Mouse (Mus musculus): ENCODE data around the gene Fdxacb1. TPM values are rescaled to one million over a fixed set of nuclear protein-coding genes. Genes with fewer than 3 reads are reported as not detected.

The Fdxacb1 gene
- polyA plus RNA-seq, 1 experiment from 2014 or later: 7.6 TPM

DNA sequence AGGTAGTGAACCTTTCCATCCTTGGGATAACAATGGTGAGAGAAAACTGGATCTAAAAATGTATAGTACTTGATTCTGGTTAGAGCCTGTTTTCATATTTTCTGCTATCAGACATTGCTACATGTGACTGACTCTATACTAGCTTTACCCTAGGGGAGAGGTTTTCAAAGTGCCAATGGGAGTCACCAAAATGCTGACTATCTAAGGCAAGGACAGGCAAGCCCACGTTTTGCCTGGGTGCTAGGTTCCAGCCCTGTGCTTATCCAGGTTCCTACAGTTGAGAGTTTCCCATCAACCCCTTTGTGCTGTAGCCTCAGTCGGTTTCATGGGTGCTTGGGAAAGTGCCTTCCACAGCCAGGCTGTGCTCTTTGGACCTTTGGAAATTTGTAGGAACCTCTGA lies 43.7 kb downstream of the Fdxacb1 start:
- Histone ChIP-seq H3K27me3 (no peaks in the 10 kb centered on the region), H3K27ac (no peak overlapping the region), H3K4me1 (replicated peaks) (no peaks in the 10 kb centered on the region), H3K4me3 (no peak overlapping the region), H3K9ac (no peak overlapping the region), H3K36me3 (peaks cover 31% of the 10 kb centered on the region), H3K4me2 (no peak overlapping the region), H3K9me3 (replicated peaks) (no peaks in the 10 kb centered on the region)
- no peak for ATAC-seq (replicated peaks; ENCODE audit: insufficient number of reproducible peaks, insufficient read depth, low FRiP score, low read depth)
- 79% methylated on average over 2 of the region's 2 CpGs for WGBS

GRCm38 (mm10) chr9:50813796-50814195 lies 45.8 kb downstream of the Fdxacb1 start:
- H3K27ac ChIP-seq: no peak overlapping the region
- H3K4me1 ChIP-seq (replicated peaks): no peaks in the 10 kb centered on the region
- no peak overlapping the region for H3K4me2 ChIP-seq
- H3K9me3 ChIP-seq (replicated peaks): no peaks in the 10 kb centered on the region
- 88% methylated on average over 5 of the region's 5 CpGs for WGBS
- peaks cover 37% of the 10 kb centered on the region for H3K36me3 ChIP-seq
- no peaks in the 10 kb centered on the region for H3K27me3 ChIP-seq
- H3K9ac ChIP-seq: no peak overlapping the region
- H3K4me3 ChIP-seq: no peak overlapping the region
- ATAC-seq (replicated peaks; ENCODE audit: insufficient number of reproducible peaks, insufficient read depth, low FRiP score, low read depth): no peak

GRCm38 (mm10) chr9:50815666-50816065 lies 47.6 kb downstream of the Fdxacb1 start:
- Histone ChIP-seq H3K4me2 (no peak overlapping the region), H3K9me3 (replicated peaks) (no peaks in the 10 kb centered on the region), H3K9ac (no peak overlapping the region), H3K4me1 (replicated peaks) (no peaks in the 10 kb centered on the region), H3K36me3 (peaks cover 25% of the 10 kb centered on the region), H3K27ac (no peak overlapping the region), H3K27me3 (no peaks in the 10 kb centered on the region), H3K4me3 (no peak overlapping the region)
- ATAC-seq (replicated peaks; ENCODE audit: insufficient number of reproducible peaks, insufficient read depth, low FRiP score, low read depth): no peak
- 94% methylated on average over 4 of the region's 4 CpGs for WGBS

- Histone ChIP-seq H3K4me1 (replicated peaks) (no peaks in the 10 kb centered on the region), H3K36me3 (peaks cover 25% of the 10 kb centered on the region), H3K27ac (no peak overlapping the region), H3K9ac (no peak overlapping the region), H3K27me3 (no peaks in the 10 kb centered on the region), H3K9me3 (replicated peaks) (no peaks in the 10 kb centered on the region), H3K4me2 (no peak overlapping the region), H3K4me3 (no peak overlapping the region)
- ATAC-seq (replicated peaks; ENCODE audit: insufficient number of reproducible peaks, insufficient read depth, low FRiP score, low read depth): no peak
- WGBS: 84% methylated on average over 1 of the region's 1 CpGs
Measured at GRCm38 (mm10) chr9:50816512-50816911, 48.5 kb downstream of the Fdxacb1 start.

GRCm38 (mm10) chr9:50818050-50818449 lies 50.0 kb downstream of the Fdxacb1 start:
- Histone ChIP-seq H3K4me2 (no peak overlapping the region), H3K9me3 (replicated peaks) (no peaks in the 10 kb centered on the region), H3K4me3 (no peak overlapping the region), H3K27me3 (no peaks in the 10 kb centered on the region), H3K9ac (no peak overlapping the region), H3K4me1 (replicated peaks) (no peaks in the 10 kb centered on the region), H3K36me3 (peaks cover 25% of the 10 kb centered on the region), H3K27ac (no peak overlapping the region)
- ATAC-seq (replicated peaks; ENCODE audit: insufficient number of reproducible peaks, insufficient read depth, low FRiP score, low read depth): no peak
- 80% methylated on average over 6 of the region's 6 CpGs for WGBS

DNA sequence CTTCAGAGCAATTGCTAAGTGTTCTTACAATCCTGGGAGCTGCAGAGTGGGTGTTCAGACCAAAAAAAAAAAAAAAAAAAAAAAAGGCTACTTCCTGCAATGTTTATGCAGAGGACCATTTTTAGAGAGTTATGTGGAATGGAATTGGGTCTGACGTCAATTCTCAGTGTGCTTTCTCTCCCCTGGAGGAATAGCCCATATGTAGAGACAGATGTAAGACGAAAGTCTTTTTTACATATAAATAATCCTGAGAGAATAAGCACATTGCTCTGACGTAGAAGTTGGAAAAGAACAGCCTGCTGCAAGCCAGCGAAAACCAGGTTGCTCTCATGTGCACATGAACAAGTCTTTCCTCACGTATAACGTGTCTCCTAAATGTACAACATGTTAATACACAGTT lies 51.7 kb downstream of the Fdxacb1 start:
- Histone ChIP-seq H3K4me1 (replicated peaks) (no peaks in the 10 kb centered on the region), H3K27me3 (no peaks in the 10 kb centered on the region), H3K4me3 (no peak overlapping the region), H3K9me3 (replicated peaks) (no peaks in the 10 kb centered on the region), H3K9ac (no peak overlapping the region), H3K27ac (no peak overlapping the region), H3K4me2 (no peak overlapping the region), H3K36me3 (peaks cover 15% of the 10 kb centered on the region; the same call in 1 of the 2 replicates)
- no peak for ATAC-seq (replicated peaks; ENCODE audit: insufficient number of reproducible peaks, insufficient read depth, low FRiP score, low read depth)
- 89% methylated on average over 6 of the region's 6 CpGs for WGBS

GRCm38 (mm10) chr9:50821651-50822050 lies 53.6 kb downstream of the Fdxacb1 start:
- no peak overlapping the region for H3K27ac ChIP-seq
- H3K9ac ChIP-seq: no peak overlapping the region
- no peak for ATAC-seq (replicated peaks; ENCODE audit: insufficient number of reproducible peaks, insufficient read depth, low FRiP score, low read depth)
- no peak overlapping the region for H3K4me2 ChIP-seq
- no peak overlapping the region for H3K4me3 ChIP-seq
- H3K27me3 ChIP-seq: no peaks in the 10 kb centered on the region
- WGBS: 90% methylated on average over 6 of the region's 6 CpGs
- H3K4me1 ChIP-seq (replicated peaks): no peaks in the 10 kb centered on the region
- peaks cover 14% of the 10 kb centered on the region; the same call in 1 of the 2 replicates for H3K36me3 ChIP-seq
- no peaks in the 10 kb centered on the region for H3K9me3 ChIP-seq (replicated peaks)

- Histone ChIP-seq H3K4me1 (replicated peaks) (no peaks in the 10 kb centered on the region), H3K4me2 (no peak overlapping the region), H3K9ac (no peak overlapping the region), H3K9me3 (replicated peaks) (no peaks in the 10 kb centered on the region), H3K27me3 (no peaks in the 10 kb centered on the region), H3K27ac (no peak overlapping the region), H3K36me3 (peaks cover 8% of the 10 kb centered on the region; the same call in 1 of the 2 replicates), H3K4me3 (no peak overlapping the region)
- 88% methylated on average over 5 of the region's 5 CpGs for WGBS
- ATAC-seq (replicated peaks; ENCODE audit: insufficient number of reproducible peaks, insufficient read depth, low FRiP score, low read depth): no peak
Measured at GRCm38 (mm10) chr9:50822216-50822615, 54.2 kb downstream of the Fdxacb1 start.

Other genes with a start within 250 kb of the Fdxacb1 start
- 82.3 and 83.6 TPM in 2 replicates for gene Pts, start 239.5 kb upstream of the Fdxacb1 start, polyA plus RNA-seq (2015; fragmentation: Nextera tagmentation; extraction: Ambion mirVana)
- 3.1 and 3.4 TPM in 2 replicates for gene Il18, start 213.4 kb upstream of the Fdxacb1 start, polyA plus RNA-seq (2015; fragmentation: Nextera tagmentation; extraction: Ambion mirVana)
- 0.13 and 0.25 TPM in 2 replicates for gene Bco2, start 213.1 kb upstream of the Fdxacb1 start, polyA plus RNA-seq (2015; fragmentation: Nextera tagmentation; extraction: Ambion mirVana)
- gene Tex12, start 206.9 kb upstream of the Fdxacb1 start, polyA plus RNA-seq (2015; fragmentation: Nextera tagmentation; extraction: Ambion mirVana): not detected in 2 replicates
- gene Sdhd, start 164.4 kb upstream of the Fdxacb1 start, polyA plus RNA-seq (2015; fragmentation: Nextera tagmentation; extraction: Ambion mirVana): 661 and 746 TPM in 2 replicates
- 216 and 279 TPM in 2 replicates for gene Timm8b, start 164.3 kb upstream of the Fdxacb1 start, polyA plus RNA-seq (2015; fragmentation: Nextera tagmentation; extraction: Ambion mirVana)
- gene Pih1d2, start 150.9 kb upstream of the Fdxacb1 start, polyA plus RNA-seq (2015; fragmentation: Nextera tagmentation; extraction: Ambion mirVana): 2.1 and 2.6 TPM in 2 replicates
- gene Nkapd1, start 150.8 kb upstream of the Fdxacb1 start, polyA plus RNA-seq (2015; fragmentation: Nextera tagmentation; extraction: Ambion mirVana): 14.5 and 16.4 TPM in 2 replicates
- 125 and 140 TPM in 2 replicates for gene Dlat, start 108.5 kb upstream of the Fdxacb1 start, polyA plus RNA-seq (2015; fragmentation: Nextera tagmentation; extraction: Ambion mirVana)
- 9.1 and 9.2 TPM in 2 replicates for gene Dixdc1, start 28.7 kb upstream of the Fdxacb1 start, polyA plus RNA-seq (2015; fragmentation: Nextera tagmentation; extraction: Ambion mirVana)
- gene 2310030G06Rik, start 21.7 kb upstream of the Fdxacb1 start, polyA plus RNA-seq (2015; fragmentation: Nextera tagmentation; extraction: Ambion mirVana): 8.7 and 9.2 TPM in 2 replicates
- gene Cryab, start 16.9 kb upstream of the Fdxacb1 start, polyA plus RNA-seq (2015; fragmentation: Nextera tagmentation; extraction: Ambion mirVana): 978 and 1,330 TPM in 2 replicates
- gene Hspb2, start 15.9 kb upstream of the Fdxacb1 start, polyA plus RNA-seq (2015; fragmentation: Nextera tagmentation; extraction: Ambion mirVana): 236 and 268 TPM in 2 replicates
- 20.7 and 29.7 TPM in 2 replicates for gene Alg9, start 6.8 kb downstream of the Fdxacb1 start, polyA plus RNA-seq (2015; fragmentation: Nextera tagmentation; extraction: Ambion mirVana)
- 24.4 and 25.1 TPM in 2 replicates for gene 1110032A03Rik, start 7.3 kb downstream of the Fdxacb1 start, polyA plus RNA-seq (2015; fragmentation: Nextera tagmentation; extraction: Ambion mirVana)
- 33.4 and 42.5 TPM in 2 replicates for gene Ppp2r1b, start 77.1 kb downstream of the Fdxacb1 start, polyA plus RNA-seq (2015; fragmentation: Nextera tagmentation; extraction: Ambion mirVana)
- gene Sik2, start 240.8 kb downstream of the Fdxacb1 start, polyA plus RNA-seq (2015; fragmentation: Nextera tagmentation; extraction: Ambion mirVana): 13.7 and 14.9 TPM in 2 replicates

Measured in heart, embryonic 15.5 days (tissue).